Mouse (Mus musculus) cerebellum, adult 18-20 months (tissue): ENCODE data around the gene BC005537.
"Not testable (repeated sequence)": the region's sequence is repeated elsewhere in the genome, so short reads cannot be mapped to it uniquely, and the experiment has no call there.

Source experiments
- DNase-seq, 2 experiments: peaks; one replicate each; pipeline ENCODE4 v3.0.0; 2021

Gene BC005537

GRCm38 (mm10) chr13:24801308-24801921 lies at the start of gene BC005537:
BC005537 (plus strand) TSS chr13:24801657.
- DNase-seq: peak in 1 of 2 experiments; percentile 68

GRCm38 (mm10) chr13:24756756-24757155 lies 44.7 kb upstream of the BC005537 start:
- no peak for DNase-seq

- no peak for DNase-seq
Measured at GRCm38 (mm10) chr13:24757820-24758564, 43.5 kb upstream of the BC005537 start.

GRCm38 (mm10) chr13:24759451-24759850 lies 42.0 kb upstream of the BC005537 start:
- no peak for DNase-seq

- DNase-seq: no peak
Measured at GRCm38 (mm10) chr13:24760351-24760870, 41.0 kb upstream of the BC005537 start.

- DNase-seq: no peak
Measured at GRCm38 (mm10) chr13:24761083-24761402, 40.4 kb upstream of the BC005537 start.

- DNase-seq: peak; percentile 79 to 87
Measured at GRCm38 (mm10) chr13:24761403-24762227, 39.8 kb upstream of the BC005537 start, which contains the start of gene Gmnn. Gmnn (minus strand) TSS chr13:24761923.

- no peak for DNase-seq
Measured at GRCm38 (mm10) chr13:24762254-24762653, 39.2 kb upstream of the BC005537 start.

GRCm38 (mm10) chr13:24767809-24768208 lies 33.6 kb upstream of the BC005537 start:
- DNase-seq: not testable (repeated sequence)

GRCm38 (mm10) chr13:24771482-24771881 lies 30.0 kb upstream of the BC005537 start:
- not testable (repeated sequence) for DNase-seq

- peak; percentile 52 to 63 for DNase-seq
Measured at GRCm38 (mm10) chr13:24776146-24776844, 25.2 kb upstream of the BC005537 start.

GRCm38 (mm10) chr13:24778026-24778425 lies 23.4 kb upstream of the BC005537 start:
- no peak for DNase-seq

GRCm38 (mm10) chr13:24778706-24779380 lies 22.6 kb upstream of the BC005537 start:
- no peak for DNase-seq

GRCm38 (mm10) chr13:24781916-24782315 lies 19.5 kb upstream of the BC005537 start:
- DNase-seq: no peak

- peak; percentile 65 to 76 for DNase-seq
Measured at GRCm38 (mm10) chr13:24786014-24786490, 15.4 kb upstream of the BC005537 start.

GRCm38 (mm10) chr13:24787477-24787876 lies 14.0 kb upstream of the BC005537 start:
- DNase-seq: no peak

GRCm38 (mm10) chr13:24791349-24791748 lies 10.1 kb upstream of the BC005537 start:
- no peak for DNase-seq

GRCm38 (mm10) chr13:24792411-24793045 lies 8.9 kb upstream of the BC005537 start:
- no peak for DNase-seq

- DNase-seq: no peak
Measured at GRCm38 (mm10) chr13:24798686-24799085, 2.8 kb upstream of the BC005537 start.

- DNase-seq: no peak
Measured at GRCm38 (mm10) chr13:24799378-24799777, 2.1 kb upstream of the BC005537 start.

GRCm38 (mm10) chr13:24799925-24800673 lies 1.4 kb upstream of the BC005537 start:
- DNase-seq: peak; percentile 47 to 69
